Mouse (Mus musculus) spleen, adult 18-20 months (tissue): ENCODE measurements at regions not wholly inside any gene's neighbourhood (a gene's known extent, or its start where the extent isn't known, plus 50 kb on each side); places are given as distances from the start of the nearest gene placed in this dataset.

Experiments
- DNase-seq, 2 experiments: peaks; one replicate each; pipeline ENCODE4 v3.0.0; 2022; ENCODE audit warnings: mixed read lengths in 2 of 2

DNA sequence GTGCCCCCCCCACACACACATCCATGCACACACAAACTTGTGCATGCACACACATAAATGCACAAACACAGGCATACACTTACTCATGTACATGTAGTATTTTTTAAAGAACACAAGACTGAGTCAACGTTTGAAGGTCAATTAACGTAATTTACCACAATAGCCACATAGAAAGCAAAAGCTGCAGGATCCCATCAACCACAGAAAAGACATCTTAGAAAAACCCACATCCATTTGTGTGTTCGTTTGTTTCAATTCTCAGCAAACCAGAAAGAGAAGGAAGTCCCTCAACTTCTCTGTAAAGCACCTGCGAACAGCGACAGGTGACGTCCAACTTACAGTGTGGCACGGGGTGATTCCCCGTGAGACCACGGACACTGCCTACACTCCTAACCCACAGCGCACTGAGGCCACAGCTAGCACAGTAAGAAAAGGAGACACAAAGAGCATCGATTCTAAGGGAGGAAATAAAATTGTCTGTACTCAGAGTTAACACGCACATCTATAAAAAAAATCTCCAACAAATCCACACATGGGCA lies 53.8 kb downstream of the Dio3 start:
- no peak for DNase-seq

DNA sequence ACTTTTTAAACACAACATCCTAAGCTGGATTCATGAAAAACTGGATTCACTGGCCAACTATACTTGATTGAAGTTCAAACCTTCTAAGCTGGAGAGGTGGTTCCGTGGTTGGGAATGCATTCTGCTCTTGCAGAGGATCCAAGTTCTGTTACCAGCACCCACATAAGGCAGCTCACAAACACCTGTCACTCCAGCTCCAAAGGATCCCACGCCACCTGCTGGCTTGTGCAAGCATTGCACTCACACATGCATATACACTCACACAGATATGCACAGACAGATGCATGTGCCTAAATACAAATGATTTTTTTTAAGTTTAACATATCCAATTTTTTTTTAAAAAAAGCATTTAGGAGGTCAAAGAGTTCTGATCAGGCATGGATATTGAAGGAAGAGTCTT lies 55.7 kb downstream of the Dio3 start:
- DNase-seq = no peak

DNA sequence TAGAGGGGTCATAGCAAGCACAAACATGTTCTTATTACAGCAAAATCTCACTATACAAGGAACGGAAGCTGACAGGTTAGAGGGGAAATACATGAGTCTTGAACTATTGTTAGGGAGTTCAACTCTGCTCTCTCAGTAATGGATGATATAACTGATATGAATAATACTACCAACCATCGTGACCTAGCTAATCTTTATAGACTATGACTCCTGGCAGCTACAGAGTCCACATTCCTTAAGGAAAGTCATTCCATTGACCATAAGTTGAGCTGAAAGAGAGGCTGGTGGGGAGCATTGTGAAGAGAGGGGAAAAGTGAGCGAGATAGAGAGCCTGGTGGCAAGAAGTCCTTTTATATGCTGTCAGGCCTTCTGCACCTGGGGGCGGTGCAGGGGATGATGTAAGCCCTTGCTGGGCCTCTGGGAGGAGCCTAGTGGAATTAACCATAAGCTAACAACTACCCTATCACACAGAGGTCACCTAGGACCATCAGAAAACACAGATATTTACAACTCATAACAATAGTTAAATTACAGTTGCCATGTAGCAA lies 65.5 kb downstream of the Dio3 start:
- no peak for DNase-seq

DNA sequence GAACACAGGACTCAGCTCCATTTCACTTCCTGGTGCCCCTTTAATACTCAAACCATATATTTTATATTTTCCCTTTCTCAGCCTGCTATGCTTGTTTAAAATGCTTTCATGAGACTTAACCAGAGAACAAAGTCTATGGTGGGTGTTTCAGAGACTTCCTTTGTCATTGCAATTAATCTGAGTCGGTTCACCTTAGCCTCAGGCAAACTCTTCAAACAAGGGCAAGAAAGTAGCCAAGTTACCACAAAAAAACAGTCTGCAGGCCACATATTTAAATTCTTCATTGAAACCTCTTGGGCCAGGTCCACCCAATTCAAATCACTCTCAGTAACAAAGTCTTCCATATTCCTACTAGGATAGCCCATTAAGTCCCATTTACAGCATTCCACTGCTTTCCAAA lies 70.8 kb downstream of the Dio3 start:
- DNase-seq = no peak

DNA sequence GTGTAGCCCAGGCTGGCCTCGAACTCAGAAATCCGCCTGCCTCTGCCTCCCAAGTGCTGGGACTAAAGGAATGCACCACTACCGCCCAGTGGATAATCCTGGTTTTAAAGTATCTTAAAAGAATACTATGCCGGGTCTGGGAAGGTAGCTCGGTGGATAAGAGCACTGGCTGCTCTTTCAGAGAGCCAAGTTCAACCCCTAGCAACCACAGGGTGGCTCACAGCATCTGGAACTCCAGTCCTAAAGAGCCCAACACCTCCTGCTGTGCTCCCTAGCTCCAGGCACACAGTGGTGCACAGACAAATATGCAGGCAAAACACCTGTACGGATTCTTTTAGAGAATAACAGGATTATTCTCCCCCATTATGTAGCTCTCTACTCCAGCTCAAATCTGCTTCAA lies 77.0 kb downstream of the Dio3 start:
- no peak for DNase-seq

DNA sequence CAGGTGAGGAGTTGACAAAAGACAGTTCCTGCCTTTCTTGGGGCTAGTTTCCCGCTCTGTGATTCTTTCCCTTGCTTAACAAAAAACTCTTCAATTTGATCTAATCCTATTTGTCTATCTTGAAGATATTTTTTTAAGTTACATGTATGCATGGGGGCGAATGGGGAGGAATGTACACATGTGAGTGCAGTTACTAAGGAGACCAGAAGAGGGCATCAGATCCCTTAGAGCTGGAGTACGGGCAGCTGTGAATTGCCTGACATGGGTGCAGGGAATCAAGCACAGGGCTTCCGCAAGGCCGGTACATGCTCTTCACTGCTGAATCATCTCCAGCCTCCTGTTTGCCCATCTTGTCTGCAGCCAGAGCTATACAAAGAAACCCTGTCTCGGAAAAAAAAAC lies 79.8 kb upstream of the Ppp2r5c start:
- no peak for DNase-seq

DNA sequence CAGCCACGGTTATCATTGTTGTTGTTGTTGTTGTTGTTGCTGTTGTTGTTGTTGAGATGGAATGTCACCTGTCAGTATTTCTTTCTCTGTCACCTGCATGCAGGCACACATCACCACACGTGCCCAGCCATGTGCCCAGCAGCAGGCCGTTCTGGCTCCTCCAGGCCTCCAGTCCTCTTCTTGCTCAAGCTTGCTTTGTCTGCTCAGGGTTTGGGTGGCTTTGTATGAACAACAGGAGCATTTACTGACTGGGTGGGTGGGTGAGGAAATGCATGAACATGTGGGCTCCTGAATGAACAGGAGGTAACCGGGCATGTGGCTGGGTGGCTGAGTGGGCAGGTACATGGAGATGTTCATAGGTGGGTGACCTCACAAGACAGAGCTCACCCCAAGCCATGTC lies 79.1 kb upstream of the Ppp2r5c start:
- DNase-seq = no peak

DNA sequence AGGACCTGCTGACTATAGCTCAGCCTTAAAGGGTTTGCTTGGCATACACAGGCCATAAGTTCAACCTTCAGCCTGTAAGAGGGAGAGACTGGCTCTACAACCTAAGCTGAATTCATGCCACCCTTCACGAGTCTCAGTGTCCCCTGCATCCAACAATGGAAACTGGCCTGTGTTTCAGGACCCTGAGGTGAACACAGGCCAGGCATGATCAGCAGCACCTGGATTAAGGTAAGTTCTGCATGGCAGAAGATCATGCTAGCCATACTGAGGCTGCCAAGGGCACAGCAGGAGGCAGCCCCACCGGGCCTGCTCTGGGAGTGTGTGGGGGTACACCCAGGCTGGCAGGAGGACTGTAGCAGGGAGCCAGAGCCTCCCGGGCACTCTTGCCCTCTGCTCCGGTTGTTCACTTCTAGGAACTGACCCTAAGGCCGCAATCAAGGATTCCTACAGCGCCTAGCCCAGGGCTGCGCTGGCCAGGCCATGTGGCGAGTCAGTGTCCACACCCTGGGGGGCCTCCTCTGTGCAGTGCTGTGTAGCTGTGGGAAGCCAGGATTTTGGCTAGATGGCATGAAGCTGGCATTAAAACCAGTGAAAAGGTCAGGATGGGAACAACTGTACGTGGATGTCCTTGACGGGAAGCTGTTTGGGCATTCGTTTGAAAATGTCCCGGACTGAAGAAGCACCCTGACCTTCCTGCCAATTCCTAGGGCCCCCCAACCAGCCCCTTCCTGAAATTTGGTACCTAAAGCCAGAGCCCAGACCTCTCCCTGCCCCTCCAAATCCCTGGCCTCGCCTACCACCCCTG lies 74.8 kb upstream of the Ppp2r5c start:
- DNase-seq = no peak

DNA sequence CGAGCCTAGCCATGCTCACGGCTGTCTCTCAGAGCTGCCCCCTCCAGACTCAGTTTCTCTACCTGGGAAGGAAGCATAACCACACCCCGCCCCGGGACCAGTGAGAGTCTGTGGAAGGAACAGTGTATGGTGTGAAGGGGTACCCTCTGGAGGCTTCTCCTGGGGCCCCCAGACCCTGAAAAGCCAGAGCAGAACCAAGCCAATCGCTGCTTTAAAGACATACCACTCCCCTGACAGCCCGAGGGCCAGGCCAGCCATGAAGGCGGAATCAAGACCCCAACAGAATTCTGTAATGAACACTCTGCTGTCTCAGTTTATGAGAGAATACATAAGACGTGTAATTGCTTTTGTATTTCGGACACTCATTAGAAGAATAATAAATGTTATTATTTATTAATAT lies 73.9 kb upstream of the Ppp2r5c start:
- no peak for DNase-seq

DNA sequence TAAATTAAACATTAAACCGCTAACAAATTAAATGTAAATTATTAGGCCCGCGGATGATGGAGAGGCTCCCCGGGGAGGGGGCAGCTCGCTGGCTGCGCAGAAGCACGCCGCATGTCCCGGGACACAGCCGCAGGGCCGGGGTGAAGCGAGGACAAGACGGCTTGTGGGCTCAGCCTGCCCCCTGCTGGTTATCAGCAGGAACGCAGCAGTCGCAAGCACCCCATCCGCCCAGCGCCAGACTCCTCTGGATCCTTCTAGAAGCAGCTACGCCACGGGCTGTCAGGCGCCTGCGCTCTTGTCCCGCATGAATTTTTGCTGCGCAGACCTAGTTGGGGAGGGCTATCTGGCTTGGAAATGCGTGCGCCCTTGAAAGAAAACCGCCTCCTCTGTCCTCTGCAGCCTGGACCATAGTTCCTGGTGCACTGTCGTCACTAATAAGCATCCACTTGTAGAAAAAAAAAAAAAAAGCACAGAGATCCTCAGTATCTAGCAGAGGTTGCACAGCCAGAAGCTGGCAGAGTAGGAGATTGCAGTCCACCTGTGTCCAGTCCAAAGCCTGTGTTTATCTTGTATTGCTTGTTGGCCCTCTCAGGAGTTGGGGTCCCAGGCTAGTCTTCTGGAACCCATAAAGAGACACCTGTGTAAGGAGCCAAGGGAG lies 73.4 kb upstream of the Ppp2r5c start:
- DNase-seq = peak; percentile 38 to 64

DNA sequence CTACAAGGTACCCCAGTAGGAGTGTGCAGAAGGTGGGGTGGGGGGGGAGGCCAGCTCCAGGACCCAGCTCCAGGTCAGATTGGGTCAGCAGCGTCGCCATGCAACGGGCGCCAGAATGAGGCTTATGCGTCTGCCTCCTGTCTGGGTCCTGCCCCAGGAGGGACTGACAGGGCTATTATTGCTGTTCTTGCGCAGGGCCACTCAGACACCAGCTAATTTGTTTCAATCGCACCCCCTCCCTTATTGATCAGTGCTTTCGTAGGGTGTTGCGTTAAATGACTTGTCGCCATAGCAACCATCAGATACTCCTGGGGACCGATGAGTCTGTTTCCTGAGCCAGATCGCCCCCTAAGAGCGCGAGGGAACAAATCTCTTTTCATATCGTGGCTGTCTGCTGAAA lies 71.8 kb upstream of the Ppp2r5c start:
- no peak for DNase-seq

DNA sequence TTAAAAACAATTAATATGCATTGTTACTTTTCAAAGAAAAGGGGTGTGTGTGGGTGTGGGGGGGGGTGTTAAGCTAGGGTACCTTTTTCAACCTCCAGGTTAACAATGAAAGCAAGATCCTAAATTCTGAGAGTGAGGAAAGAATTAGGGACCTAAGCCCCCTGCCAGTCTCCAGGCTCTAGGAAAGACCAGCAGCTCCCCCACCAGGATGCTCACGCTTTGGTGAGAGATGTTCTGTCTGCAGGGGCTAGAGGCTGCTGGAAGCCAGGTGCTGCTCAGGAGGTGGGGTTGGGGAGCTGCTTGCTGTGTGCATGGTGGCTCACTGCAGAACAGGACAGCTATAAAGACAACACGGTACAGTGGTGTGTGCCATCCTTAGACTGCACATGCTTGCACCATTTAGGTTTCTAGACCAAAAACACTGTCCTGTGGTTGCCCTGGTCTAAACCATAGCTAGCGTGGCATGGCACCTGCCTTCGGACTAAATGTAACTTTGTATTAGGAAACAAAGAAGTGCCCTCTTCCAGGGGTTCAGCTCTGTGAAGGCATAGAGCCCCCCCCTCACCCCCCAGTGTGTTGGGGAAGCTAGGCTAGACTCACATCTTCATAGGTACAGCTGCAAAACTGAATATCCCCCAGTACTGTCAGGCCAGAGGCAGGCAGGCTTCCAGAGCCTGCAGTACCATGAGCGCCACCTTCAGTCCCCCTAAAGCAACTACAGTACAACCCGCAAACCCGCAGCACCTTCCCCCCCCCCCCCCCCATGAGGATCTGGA lies 70.7 kb upstream of the Ppp2r5c start:
- DNase-seq = no peak

DNA sequence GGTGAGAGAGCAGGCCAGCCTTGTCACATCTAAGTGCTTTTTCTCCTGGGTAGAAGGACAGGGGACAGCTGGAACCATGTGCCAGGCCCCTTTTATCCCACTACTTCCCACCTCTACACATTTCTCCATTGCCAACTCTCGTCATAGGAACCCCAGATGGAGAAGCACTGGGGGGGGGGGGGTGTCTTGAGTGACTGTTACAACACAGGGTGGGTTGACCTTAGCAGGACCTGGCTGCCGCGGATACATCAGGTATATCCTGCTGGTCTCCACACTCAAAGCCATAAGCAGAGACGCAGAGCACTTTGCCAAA lies 70.1 kb upstream of the Ppp2r5c start:
- DNase-seq = no peak

DNA sequence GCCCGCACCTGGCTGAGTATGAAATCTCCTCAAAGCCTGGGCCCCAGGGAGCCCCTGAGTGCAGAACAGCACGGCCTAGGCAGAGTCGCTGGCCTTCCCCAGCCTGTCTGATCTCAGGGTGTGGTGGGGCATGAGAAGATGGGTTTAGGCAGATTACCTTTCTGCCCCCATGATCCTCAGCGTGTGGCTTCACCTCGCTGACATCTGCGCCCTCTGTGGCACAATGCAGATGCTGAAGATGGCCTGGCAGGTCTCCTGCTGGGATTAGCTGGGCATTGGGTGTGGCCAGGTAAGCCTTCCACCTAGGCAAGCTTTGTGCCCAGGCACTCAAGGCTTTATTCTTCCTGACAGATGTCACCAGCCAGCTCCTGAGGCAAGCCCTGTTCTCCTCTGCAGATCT lies 69.6 kb upstream of the Ppp2r5c start:
- no peak for DNase-seq

DNA sequence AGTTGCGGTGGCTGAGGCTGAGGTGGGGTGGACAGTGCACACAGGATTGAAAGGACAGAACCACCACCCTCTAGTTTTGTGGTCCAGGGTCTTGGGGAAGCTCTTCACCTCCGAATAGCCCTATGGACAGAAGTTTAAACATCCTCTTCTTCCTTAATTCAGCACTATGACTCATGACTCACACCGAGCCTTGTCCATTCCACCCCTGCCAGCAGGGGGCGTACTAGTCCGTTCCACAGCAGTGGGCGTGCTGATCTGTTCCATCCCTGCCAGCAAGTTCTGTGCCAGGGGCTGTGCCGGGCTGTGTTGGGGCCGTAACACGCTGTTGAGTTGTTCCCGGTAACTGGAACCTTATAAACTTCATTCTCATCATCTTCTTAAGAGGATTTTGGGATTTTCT lies 69.2 kb upstream of the Ppp2r5c start:
- DNase-seq = peak in 1 of 2 experiments; percentile 20

DNA sequence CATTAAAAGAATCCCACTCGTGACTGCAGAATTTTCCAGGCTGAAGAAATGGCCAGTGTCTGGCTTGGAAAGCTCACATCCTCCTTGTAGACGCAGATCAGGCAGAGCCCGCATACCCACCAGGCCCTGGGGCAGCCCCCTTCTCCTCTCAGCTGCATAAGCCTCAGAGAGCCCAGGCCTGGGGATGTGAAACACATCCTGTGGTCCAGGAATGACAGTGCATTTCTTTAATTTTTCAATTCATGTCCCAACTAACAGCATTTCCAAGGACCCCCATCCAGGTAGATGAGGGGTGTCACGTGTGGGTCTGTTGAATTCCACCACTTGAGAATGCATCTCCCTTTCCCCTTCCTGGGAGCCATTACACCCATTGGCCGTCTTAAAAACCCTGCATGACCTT lies 68.6 kb upstream of the Ppp2r5c start:
- no peak for DNase-seq

DNA sequence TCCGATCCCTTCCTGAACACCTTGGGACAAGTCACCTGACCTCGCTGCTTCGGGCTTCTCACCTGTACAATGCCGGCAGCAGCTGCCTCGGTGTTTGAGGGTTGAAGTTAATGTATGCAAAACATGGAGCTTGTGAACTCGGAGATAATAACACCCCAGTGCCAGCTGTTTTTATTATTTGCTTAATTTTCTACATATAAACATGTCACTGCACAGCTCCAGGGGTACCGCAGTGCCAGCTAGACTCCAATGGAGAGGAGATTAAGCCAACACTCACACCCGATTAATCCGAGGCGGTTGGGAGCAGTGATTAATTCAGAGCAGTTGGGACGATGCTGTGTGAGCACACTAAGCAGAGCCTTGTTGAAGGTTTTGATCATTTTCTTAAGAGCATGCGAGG lies 67.2 kb upstream of the Ppp2r5c start:
- no peak for DNase-seq

DNA sequence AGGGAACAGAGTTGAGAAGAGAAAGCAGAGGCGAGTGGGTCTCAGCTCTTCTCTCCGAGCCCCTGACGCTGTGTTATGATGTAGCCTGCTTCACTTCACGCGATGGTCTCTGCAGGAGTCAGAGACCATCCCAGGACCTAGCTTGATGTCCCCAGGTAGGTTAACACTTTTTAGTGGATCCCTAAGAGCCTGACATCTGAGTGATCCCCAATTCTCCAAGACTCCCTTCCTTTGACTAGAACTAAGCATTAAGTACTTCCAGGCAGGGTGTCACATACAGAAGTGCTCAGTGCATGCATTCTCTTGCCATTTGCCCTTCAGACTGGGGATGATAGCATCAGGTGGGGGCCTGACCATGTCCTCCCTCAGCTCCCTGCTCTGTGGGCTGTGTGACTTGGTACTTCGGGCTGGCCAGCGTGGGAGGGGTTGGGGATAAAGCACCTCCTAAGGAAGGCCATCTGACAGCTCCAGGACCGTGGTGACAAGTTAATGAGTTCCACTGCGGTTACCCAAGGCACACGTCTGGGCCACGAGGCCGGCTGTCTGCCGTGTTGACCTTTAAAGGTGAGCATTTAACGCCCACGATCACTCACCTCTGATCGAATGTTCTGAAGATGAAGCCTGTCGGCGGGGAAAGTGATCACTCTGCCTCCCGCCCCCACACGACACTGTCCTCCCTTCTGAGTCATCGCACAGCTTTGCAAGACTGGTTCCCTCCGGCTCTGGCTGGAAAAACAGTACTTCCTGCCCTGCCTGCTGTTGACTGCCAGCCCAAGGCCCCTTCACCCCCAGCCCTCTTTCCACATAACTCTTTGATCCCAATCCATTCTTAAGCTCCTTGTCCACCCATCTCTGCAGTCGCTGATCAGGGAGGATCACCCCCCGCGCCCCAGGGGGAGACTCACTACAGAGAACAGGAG lies 65.8 kb upstream of the Ppp2r5c start:
- no peak for DNase-seq

DNA sequence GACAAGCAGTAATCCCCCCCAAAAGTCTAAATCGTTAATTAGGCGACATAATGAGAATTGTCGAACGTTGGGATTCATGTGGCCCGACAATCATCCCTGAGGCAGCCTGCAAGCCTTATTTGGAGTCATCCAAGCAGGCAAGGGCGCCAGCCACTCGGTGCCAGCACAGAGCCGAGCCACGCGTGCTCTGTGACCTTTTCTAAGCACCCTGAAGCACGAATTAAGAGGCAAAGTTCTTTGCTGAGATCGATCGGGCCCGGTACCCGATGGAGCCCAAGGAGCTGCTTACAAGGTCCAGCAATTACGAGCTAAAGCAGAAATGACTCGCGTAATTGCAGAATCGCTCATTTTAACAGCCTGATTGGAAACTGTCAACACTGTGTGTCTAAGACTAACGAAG lies 61.9 kb upstream of the Ppp2r5c start:
- no peak for DNase-seq

DNA sequence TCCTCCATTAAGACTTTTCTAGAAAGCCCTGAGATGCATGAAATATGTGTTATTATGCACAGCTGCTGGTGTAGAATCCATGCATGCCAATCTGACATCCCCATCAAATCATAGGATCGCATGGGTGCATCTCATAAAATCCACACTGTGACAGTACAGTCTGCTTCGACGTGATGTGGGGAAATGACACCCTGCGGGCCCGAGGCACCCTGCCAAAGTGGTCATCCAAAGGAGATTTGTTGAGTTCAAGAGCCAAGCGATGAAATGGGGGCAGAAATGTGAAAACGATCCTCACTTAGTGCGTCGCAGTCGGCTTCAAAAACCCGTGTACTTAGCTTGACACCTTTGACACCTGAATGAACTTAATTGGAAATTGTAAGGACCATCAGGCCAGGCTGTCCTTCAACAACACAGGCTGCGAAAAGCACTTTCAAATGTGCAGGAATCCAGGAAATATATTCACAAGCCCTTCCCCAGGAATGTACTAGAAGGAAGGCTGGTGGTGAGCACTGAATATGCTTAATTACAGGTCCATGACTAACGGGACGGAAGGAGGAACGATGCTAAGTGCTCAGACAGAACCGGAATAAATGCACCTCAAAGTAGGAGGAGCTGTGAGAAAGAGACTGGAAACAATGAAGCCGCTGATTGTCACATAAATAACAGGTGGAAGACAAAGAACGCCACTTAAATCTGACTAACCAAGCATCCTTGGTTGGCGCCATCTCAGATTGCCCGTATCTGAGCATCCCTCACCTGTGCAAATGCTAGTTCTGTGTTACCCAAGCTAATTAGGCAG lies 60.9 kb upstream of the Ppp2r5c start:
- no peak for DNase-seq

DNA sequence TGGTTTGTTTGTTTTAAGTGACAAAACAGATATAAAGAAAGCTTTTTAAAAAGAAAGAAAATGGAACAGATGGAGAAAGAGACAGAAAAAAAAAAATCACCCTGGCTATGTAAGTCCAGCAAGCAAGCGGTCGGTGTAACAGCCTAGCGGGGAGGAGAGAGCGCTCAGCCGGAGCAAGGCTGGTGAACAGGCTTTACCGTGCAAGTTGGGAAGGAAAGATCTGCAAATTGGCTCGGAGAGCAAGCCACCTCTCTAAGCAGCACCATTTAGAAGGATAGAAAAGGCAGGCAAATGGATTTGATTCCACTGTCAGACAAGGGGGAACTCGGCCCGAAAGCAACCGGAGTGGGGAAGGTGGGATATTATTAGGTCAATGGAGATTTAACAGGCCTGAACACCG lies 59.9 kb upstream of the Ppp2r5c start:
- DNase-seq = no peak

DNA sequence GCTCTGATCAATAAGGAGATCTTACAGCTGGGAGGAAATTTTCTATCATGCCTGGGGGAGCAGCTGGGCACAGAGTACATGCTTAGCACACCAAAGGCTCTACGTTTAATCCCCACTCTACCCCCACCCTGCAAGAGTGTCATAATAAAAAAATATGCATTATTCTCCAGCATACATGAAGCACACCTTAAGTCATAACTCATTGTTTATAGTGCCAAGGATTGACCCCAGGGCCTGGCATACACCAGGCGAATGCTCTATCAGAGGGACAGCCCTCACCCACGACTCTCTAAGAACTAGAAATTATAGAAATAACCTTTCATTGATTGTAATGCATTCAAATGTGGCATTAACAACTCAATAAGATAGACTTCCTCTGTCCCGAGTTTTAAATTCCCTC lies 59.4 kb upstream of the Ppp2r5c start:
- DNase-seq = no peak
